Mouse (Mus musculus) kidney, embryonic 14.5 days (tissue): ENCODE results near the gene Ror2. TPM values are rescaled to one million over a fixed set of nuclear protein-coding genes. Genes with fewer than 3 reads are reported as not detected.

ENCODE experiments used
- ATAC-seq: fragments of 200-750 bp; cut with Nextera tagmentation; 2 replicates; pipeline ENCODE4 v1.8.0; 2017; ENCODE audit warnings: moderate number of reproducible peaks, mild to moderate bottlenecking, moderate TSS enrichment, moderate library complexity; ENCODE audit not compliant: low FRiP score, low TSS enrichment
- H3K27ac ChIP-seq: fragments of 300-500 bp; sonication (generic); 2 replicates; pipeline ENCODE4 v1.5.1; 2014; ENCODE audit warnings: low read depth, mild to moderate bottlenecking, low read length, moderate library complexity, mixed read lengths
- H3K27me3 ChIP-seq: fragments of 300-500 bp; sonication (generic); 2 replicates; pipeline ENCODE4 v1.6.1; 2014; ENCODE audit warnings: mild to moderate bottlenecking, low read length; ENCODE audit not compliant: control insufficient read depth, insufficient read depth
- H3K36me3 ChIP-seq: fragments of 300-500 bp; sonication (generic); 2 replicates; pipeline ENCODE4 v1.6.1; 2014; ENCODE audit warnings: low read length, mixed read lengths; ENCODE audit not compliant: control insufficient read depth, insufficient read depth
- H3K4me1 ChIP-seq: fragments of 300-500 bp; sonication (generic); 2 replicates; pipeline ENCODE4 v1.6.1; 2014; ENCODE audit warnings: low read length, mixed read lengths; ENCODE audit not compliant: control insufficient read depth, insufficient read depth
- H3K4me2 ChIP-seq: fragments of 300-500 bp; sonication (generic); replicated peaks from 2 replicates; pipeline ENCODE4 v1.6.1; 2014; ENCODE audit warnings: low read depth, mild to moderate bottlenecking, low read length
- H3K4me3 ChIP-seq: fragments of 300-500 bp; sonication (generic); 2 replicates; pipeline ENCODE4 v1.5.1; 2014; ENCODE audit warnings: mild to moderate bottlenecking, low read length
- H3K9ac ChIP-seq: fragments of 300-500 bp; sonication (generic); 2 replicates; pipeline ENCODE4 v1.6.1; 2014; ENCODE audit warnings: low read depth, mild to moderate bottlenecking, low read length, moderate library complexity
- H3K9me3 ChIP-seq: fragments of 300-500 bp; sonication (generic); 2 replicates; pipeline ENCODE4 v1.6.1; 2016; ENCODE audit warnings: low read length; ENCODE audit not compliant: control insufficient read depth
- WGBS: fragments of 180-500 bp; shearing (Covaris S2); extraction: QIAGEN DNeasy Blood & Tissue Kit; methylation state at CpG from one replicate; pipeline ENCODE4 v1.1.7; 2014; 5-methylcytosine and 5-hydroxymethylcytosine counted together
- polyA plus RNA-seq: library from polyadenylated mRNA; unstranded; fragments of >200 nt; fragmentation: Nextera tagmentation; extraction: Ambion mirVana; gene quantifications from 2 replicates; pipeline ENCODE4 v1.2.1, GENCODE M21; 2014

Ror2 gene
- polyA plus RNA-seq, 1 experiment from 2014 or later = 7.3 TPM

- no peak overlapping the region for H3K27ac ChIP-seq
- no peaks in the 10 kb centered on the region for H3K9me3 ChIP-seq
- H3K27me3 ChIP-seq = no peaks in the 10 kb centered on the region
- H3K4me2 ChIP-seq = no peak overlapping the region
- H3K4me3 ChIP-seq = no peak overlapping the region
- peaks cover 3% of the 10 kb centered on the region; the same call in 1 of the 2 replicates for H3K36me3 ChIP-seq
- H3K4me1 ChIP-seq = no peaks in the 10 kb centered on the region
- no peak overlapping the region for H3K9ac ChIP-seq
- WGBS = 87% methylated on average over 13 of the region's 13 CpGs
- ATAC-seq = no peak
Measured at GRCm38 (mm10) chr13:53130567-53130966, 155.4 kb downstream of the Ror2 start.

DNA sequence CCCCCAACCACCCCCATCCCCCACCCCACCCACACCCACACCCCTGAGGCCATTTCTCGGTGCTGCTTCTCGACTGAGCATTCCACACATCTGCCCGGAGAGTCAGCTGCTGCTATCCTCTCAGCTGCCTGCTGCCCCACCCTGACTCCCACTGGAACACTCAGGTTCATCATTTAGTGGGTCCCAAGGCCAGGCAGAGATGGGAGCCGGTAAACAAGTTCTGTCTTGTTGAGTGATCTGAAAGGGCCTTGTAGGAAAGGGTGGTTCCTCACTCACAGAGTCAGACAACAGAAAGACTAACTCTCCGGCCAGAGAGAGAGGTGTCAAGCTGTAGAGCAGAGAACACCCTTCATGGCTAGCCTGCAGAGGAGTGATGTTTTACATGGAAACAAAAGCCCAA, 155.9 kb downstream of the Ror2 start:
- H3K4me2 ChIP-seq = no peak overlapping the region
- H3K27ac ChIP-seq = no peak overlapping the region
- no peaks in the 10 kb centered on the region for H3K27me3 ChIP-seq
- peaks cover 3% of the 10 kb centered on the region; the same call in 1 of the 2 replicates for H3K36me3 ChIP-seq
- no peak overlapping the region for H3K4me3 ChIP-seq
- WGBS = 81% methylated on average over 5 of the region's 5 CpGs
- H3K9ac ChIP-seq = no peak overlapping the region
- ATAC-seq = no peak
- H3K9me3 ChIP-seq = no peaks in the 10 kb centered on the region
- H3K4me1 ChIP-seq = no peaks in the 10 kb centered on the region

DNA sequence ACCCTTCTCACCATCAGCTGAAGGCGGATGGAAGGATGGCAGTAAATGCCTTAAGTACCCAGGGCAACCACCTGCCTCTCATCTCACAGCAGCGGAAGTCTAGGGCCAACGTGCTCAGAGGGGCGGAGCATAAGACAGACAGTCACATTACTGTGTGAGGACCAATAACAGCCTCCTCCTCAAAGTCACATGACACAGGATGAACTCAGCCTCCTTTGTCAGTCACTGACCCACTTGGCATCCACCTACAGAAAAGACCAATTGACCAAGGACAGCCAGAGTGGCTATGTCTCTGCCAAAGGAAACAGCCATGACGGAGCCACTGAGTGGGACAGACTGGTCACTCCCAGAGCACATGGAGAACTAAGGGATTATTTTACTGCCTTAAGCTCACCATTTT, 160.3 kb downstream of the Ror2 start:
- Histone ChIP-seq H3K36me3 (peaks cover 3% of the 10 kb centered on the region; the same call in 1 of the 2 replicates), H3K4me3 (no peak overlapping the region), H3K27ac (no peak overlapping the region), H3K27me3 (no peaks in the 10 kb centered on the region), H3K4me2 (no peak overlapping the region), H3K9me3 (no peaks in the 10 kb centered on the region), H3K9ac (no peak overlapping the region), H3K4me1 (0 out of 2 replicates have a peak, but pooled peaks cover 5% of the 10 kb centered on the region)
- ATAC-seq = no peak
- 64% methylated on average over 5 of the region's 5 CpGs for WGBS

DNA sequence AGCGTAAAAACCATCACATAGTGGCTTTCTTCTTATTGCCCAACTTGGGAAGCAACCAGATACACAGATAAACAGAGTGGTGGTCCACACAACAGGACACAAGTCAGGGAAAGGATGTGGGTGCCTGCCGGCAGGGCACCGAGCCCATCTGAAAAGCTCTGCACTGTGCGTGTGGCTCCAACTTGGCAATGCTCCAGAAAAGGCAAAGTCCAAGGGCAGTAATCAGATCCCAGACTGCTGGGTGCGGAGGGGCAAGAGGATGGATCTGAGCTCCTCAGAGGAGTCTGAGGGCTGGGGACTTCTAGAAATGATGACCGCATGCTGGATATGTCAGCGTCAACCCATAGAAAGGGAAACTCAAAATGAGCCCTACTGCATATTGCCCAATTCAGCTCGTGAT, 163.8 kb downstream of the Ror2 start:
- H3K27ac ChIP-seq = no peak overlapping the region
- no peak overlapping the region for H3K4me3 ChIP-seq
- H3K27me3 ChIP-seq = no peaks in the 10 kb centered on the region
- H3K36me3 ChIP-seq = peaks cover 7% of the 10 kb centered on the region; the same call in 1 of the 2 replicates
- no peak for ATAC-seq
- no peak overlapping the region for H3K9ac ChIP-seq
- WGBS = 80% methylated on average over 8 of the region's 8 CpGs
- no peak overlapping the region for H3K4me2 ChIP-seq
- peaks cover 5% of the 10 kb centered on the region; the same call in 1 of the 2 replicates for H3K4me1 ChIP-seq
- H3K9me3 ChIP-seq = no peaks in the 10 kb centered on the region

DNA sequence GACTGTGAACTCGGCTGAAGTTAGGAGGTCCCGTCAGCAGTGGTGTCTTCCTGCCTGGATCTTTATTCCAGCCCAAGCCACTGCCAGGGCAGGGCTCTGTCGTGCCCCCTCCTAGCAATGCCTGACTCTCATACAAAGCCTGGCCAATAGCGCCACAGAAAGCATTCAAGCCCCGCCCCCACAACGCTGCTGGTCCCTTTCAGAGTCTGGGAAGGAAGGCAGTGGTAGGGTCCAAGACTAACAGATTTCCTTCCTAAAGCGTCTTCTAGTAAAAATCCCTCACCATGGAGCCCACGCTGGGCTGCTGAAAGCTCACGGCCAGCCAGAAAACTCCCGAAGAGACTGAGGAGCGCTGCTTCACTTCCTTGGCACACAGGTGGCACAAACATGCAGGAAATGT, 165.0 kb downstream of the Ror2 start:
- no peak for ATAC-seq
- peaks cover 7% of the 10 kb centered on the region; the same call in 1 of the 2 replicates for H3K36me3 ChIP-seq
- WGBS = 53% methylated on average over 11 of the region's 11 CpGs
- no peak overlapping the region for H3K9ac ChIP-seq
- H3K27me3 ChIP-seq = no peaks in the 10 kb centered on the region
- H3K27ac ChIP-seq = no peak overlapping the region
- no peaks in the 10 kb centered on the region for H3K9me3 ChIP-seq
- H3K4me1 ChIP-seq = peaks cover 5% of the 10 kb centered on the region; the same call in 1 of the 2 replicates
- no peak overlapping the region for H3K4me3 ChIP-seq
- no peak overlapping the region for H3K4me2 ChIP-seq

- H3K27me3 ChIP-seq = no peaks in the 10 kb centered on the region
- no peak overlapping the region for H3K27ac ChIP-seq
- H3K4me2 ChIP-seq = no peak overlapping the region
- no peak overlapping the region for H3K9ac ChIP-seq
- peak; percentile 76 for ATAC-seq
- H3K36me3 ChIP-seq = peaks cover 7% of the 10 kb centered on the region; the same call in 1 of the 2 replicates
- H3K9me3 ChIP-seq = no peaks in the 10 kb centered on the region
- H3K4me3 ChIP-seq = no peak overlapping the region
- H3K4me1 ChIP-seq = peaks cover 5% of the 10 kb centered on the region; the same call in 1 of the 2 replicates
- 26% methylated on average over 10 of the region's 10 CpGs for WGBS
Measured at GRCm38 (mm10) chr13:53119586-53120426, 166.1 kb downstream of the Ror2 start.

DNA sequence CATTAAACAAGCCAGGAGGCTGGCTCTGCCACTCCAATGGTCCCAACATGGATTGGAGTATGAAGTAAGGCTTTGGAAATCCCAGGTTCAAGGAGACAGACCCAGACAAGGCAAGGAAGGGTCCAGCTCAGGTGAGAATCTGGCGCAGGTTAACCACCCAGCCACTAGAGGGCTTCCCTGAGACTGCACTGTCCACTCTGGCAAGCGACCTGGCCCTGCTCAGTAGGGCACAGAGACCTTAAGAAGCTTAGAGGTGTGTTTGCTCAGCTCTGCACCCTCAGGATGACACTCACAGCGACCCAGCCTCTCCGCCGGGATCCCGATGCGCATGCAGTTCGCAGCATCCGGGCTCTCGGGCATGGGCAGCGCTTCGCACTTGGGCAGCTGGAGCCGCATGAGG, 167.5 kb downstream of the Ror2 start:
- Histone ChIP-seq H3K4me2 (no peak overlapping the region), H3K9me3 (no peaks in the 10 kb centered on the region), H3K4me1 (peaks cover 5% of the 10 kb centered on the region; the same call in 1 of the 2 replicates), H3K27me3 (no peaks in the 10 kb centered on the region), H3K36me3 (peaks cover 7% of the 10 kb centered on the region; the same call in 1 of the 2 replicates), H3K4me3 (no peak overlapping the region), H3K27ac (no peak overlapping the region), H3K9ac (no peak overlapping the region)
- WGBS = 90% methylated on average over 13 of the region's 13 CpGs
- no peak for ATAC-seq

- H3K27me3 ChIP-seq = no peaks in the 10 kb centered on the region
- WGBS = 91% methylated on average over 7 of the region's 7 CpGs
- peaks cover 7% of the 10 kb centered on the region; the same call in 1 of the 2 replicates for H3K36me3 ChIP-seq
- no peak overlapping the region for H3K27ac ChIP-seq
- H3K9ac ChIP-seq = no peak overlapping the region
- no peak overlapping the region for H3K4me3 ChIP-seq
- no peak for ATAC-seq
- H3K4me2 ChIP-seq = no peak overlapping the region
- peaks cover 5% of the 10 kb centered on the region; the same call in 1 of the 2 replicates for H3K4me1 ChIP-seq
- no peaks in the 10 kb centered on the region for H3K9me3 ChIP-seq
Measured at GRCm38 (mm10) chr13:53117921-53118320, 168.0 kb downstream of the Ror2 start.

DNA sequence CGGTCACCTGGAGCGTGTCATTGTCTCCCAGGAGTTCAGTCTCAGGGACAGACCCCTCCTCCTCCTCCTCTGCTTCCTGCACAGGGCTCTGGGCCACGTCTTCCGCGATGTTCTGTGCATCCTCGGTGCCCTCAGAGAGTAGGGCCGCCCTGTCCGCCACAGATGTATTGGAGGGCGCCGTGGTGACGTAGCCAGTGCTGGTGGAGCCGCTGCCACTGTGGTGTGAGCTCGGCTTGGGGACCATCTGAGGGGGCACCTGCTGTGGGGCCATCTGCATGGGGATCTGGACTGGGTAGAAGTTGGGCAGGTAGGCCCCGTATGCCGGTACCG, 175.7 kb downstream of the Ror2 start:
- Histone ChIP-seq H3K27ac (no peak overlapping the region), H3K9me3 (no peaks in the 10 kb centered on the region), H3K4me1 (0 out of 2 replicates have a peak, but pooled peaks cover 3% of the 10 kb centered on the region), H3K9ac (no peak overlapping the region), H3K36me3 (peaks cover 10% of the 10 kb centered on the region), H3K4me2 (no peak overlapping the region; the same call in 1 of the 2 replicates), H3K4me3 (no peak overlapping the region), H3K27me3 (no peaks in the 10 kb centered on the region)
- 0 out of 2 replicates have a peak, but pooled peaks have one; percentile 5 for ATAC-seq
- 92% methylated on average over 16 of the region's 16 CpGs for WGBS
